In the genomic region with DNA sequence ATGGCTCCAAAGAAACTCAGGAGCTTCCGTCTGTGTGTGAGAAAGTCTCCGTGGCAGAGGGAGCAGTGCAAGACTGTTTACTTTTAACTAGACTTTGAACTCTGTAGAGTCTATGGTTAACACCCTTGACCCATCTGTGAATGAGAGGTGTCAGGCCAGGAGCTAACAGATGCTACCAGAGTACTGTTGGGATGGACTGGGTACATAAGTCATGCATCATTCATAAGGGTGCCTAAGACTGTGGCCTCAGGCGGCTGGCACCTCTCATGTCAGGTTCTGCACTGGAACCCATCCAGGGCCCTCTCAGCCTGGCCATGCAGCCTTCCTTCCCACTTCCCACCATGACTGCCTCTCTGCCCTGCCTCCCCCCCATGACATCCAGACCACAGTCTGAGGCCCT, we compare ENCODE assay signal across 10 mouse cellular contexts.
DNase-seq lines count a peak whose midpoint lies in the region; ATAC-seq lines count a peak whose summit lies in the region.
"Had no signal": no experiment of that assay in that cellular context is flagged by ENCODE, and none has a peak within 500 bp of the region (broad histone marks: within the 10 kb centered on the region; RNA-seq: fewer than 3 reads in every experiment).

No protein-coding gene starts in this region.

- H3K9me3 ChIP-seq in embryonic facial prominence, embryonic 13.5 days, result no peaks in the 10 kb centered on the region
- no peaks in the 10 kb centered on the region for H3K9me3 ChIP-seq in midbrain, embryonic 15.5 days
- H3K9me3 ChIP-seq: liver, embryonic 13.5 days had no signal

- H3K4me1 ChIP-seq in embryonic facial prominence, embryonic 13.5 days, result peaks cover 71% of the 10 kb centered on the region
- peaks cover 59% of the 10 kb centered on the region for H3K4me1 ChIP-seq in midbrain, embryonic 15.5 days
- H3K4me1 ChIP-seq: liver, embryonic 13.5 days had no signal

- no peak overlapping the region for H3K4me2 ChIP-seq in embryonic facial prominence, embryonic 13.5 days
- H3K4me2 ChIP-seq in midbrain, embryonic 15.5 days, result no peak overlapping the region
- H3K4me2 ChIP-seq: liver, embryonic 13.5 days had no signal

- ATAC-seq in cerebellum, adult (ENCODE audit: insufficient number of reproducible peaks, low FRiP score, low TSS enrichment), result no peak
- ATAC-seq in embryonic facial prominence, embryonic 13.5 days (ENCODE audit: insufficient number of reproducible peaks, insufficient read depth, low FRiP score, low TSS enrichment, low read depth), result no peak
- ATAC-seq in midbrain, embryonic 15.5 days (replicated peaks), result 0 out of 2 replicates have a peak, but pooled peaks have one; percentile 12
- no peak for ATAC-seq in frontal cortex, adult (ENCODE audit: low TSS enrichment)

- peak; percentile 62 to 75 for DNase-seq in cerebellum, postnatal 10 days
- peak; percentile 32 to 53 for DNase-seq in kidney, adult 8-10 months
- no peak for DNase-seq in adipocyte (ENCODE audit: low spot score)
- no peak for DNase-seq in right cerebral cortex, adult 2 months (ENCODE audit: low spot score in 2 of 2)
- DNase-seq: liver, embryonic 13.5 days; thymus, postnatal 4 days had no signal

- WGBS in embryonic facial prominence, embryonic 13.5 days, result 67% methylated on average over 3 of the region's 3 CpGs
- WGBS in midbrain, embryonic 15.5 days, result 54% methylated on average over 3 of the region's 3 CpGs

- no peaks in the 10 kb centered on the region for H3K27me3 ChIP-seq in embryonic facial prominence, embryonic 13.5 days
- no peaks in the 10 kb centered on the region for H3K27me3 ChIP-seq in midbrain, embryonic 15.5 days (replicated peaks)
- H3K27me3 ChIP-seq: liver, embryonic 13.5 days had no signal

- H3K36me3 ChIP-seq in embryonic facial prominence, embryonic 13.5 days, result peaks cover 10% of the 10 kb centered on the region; the same call in 1 of the 2 replicates
- H3K36me3 ChIP-seq in midbrain, embryonic 15.5 days (replicated peaks), result 0 out of 2 replicates have a peak, but pooled peaks cover 3% of the 10 kb centered on the region

- H3K9ac ChIP-seq in embryonic facial prominence, embryonic 13.5 days, result no peak overlapping the region
- no peak overlapping the region for H3K9ac ChIP-seq in midbrain, embryonic 15.5 days
- H3K9ac ChIP-seq: liver, embryonic 13.5 days had no signal

- H3K27ac ChIP-seq in embryonic facial prominence, embryonic 13.5 days, result peak overlapping the region; percentile 82
- H3K27ac ChIP-seq in midbrain, embryonic 15.5 days, result peak overlapping the region; percentile 70
- H3K27ac ChIP-seq: liver, embryonic 13.5 days had no signal

- no peak overlapping the region for H3K4me3 ChIP-seq in embryonic facial prominence, embryonic 13.5 days
- H3K4me3 ChIP-seq in midbrain, embryonic 15.5 days, result no peak overlapping the region
- H3K4me3 ChIP-seq: liver, embryonic 13.5 days had no signal

Comparison
In these comparisons a context has a peak if more than half of its experiments do, and no peak if none do; other contexts are left out.
1. DNase-seq: peak in cerebellum, postnatal 10 days (2 of 2) and kidney, adult 8-10 months (2 of 2); none in adipocyte (single experiment) and right cerebral cortex, adult 2 months (0 of 2).